Mouse (Mus musculus): ENCODE measurements at regions not wholly inside any gene's neighbourhood (a gene's known extent, or its start where the extent isn't known, plus 50 kb on each side); places are given as distances from the start of the nearest gene placed in this dataset.

GRCm38 (mm10) chr3:143017480-143017879 is 135.7 kb upstream of the Pkn2 start:
- H3K9me3 ChIP-seq (ENCODE audit: control insufficient read depth), result no peaks in the 10 kb centered on the region
- no peak overlapping the region for H3K27ac ChIP-seq (ENCODE audit: low read depth, low read length)
- WGBS, result 87% methylated on average over 4 of the region's 4 CpGs
- no peak for TF ChIP-seq CTCF (IDR thresholded peaks at IDR 0.05; ENCODE audit: low read depth)
- H3K4me1 ChIP-seq (replicated peaks; ENCODE audit: control insufficient read depth, insufficient read depth, low read length), result no peaks in the 10 kb centered on the region
- H3K4me2 ChIP-seq (replicated peaks; ENCODE audit: low read depth), result no peak overlapping the region
- no peak for ATAC-seq
- H3K9ac ChIP-seq (ENCODE audit: low read depth, low read length), result no peak overlapping the region
- H3K27me3 ChIP-seq (replicated peaks; ENCODE audit: control insufficient read depth, insufficient read depth, low read length), result no peaks in the 10 kb centered on the region
- no peak overlapping the region for H3K4me3 ChIP-seq (ENCODE audit: low read depth, low read length)
- H3K36me3 ChIP-seq (ENCODE audit: control insufficient read depth, insufficient read depth), result no peaks in the 10 kb centered on the region

DNA sequence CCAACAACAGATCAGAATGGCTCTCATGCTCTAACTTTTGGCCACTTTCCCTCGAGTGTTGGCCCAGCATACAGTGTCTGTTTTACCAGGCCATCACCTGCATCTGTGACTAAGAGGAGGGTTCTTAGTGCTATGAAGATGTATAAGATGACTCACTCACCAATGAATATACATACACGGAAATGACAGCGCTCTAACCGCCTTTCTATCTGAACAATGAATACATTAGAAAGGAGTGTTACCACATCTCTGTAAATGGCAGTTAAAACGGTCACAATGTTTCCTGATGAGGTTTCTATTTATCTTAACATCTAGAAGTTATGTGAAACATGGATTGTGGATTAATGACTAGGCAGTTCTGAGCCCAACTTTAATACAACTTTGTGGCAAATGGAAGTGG is 135.0 kb upstream of the Pkn2 start:
- H3K36me3 ChIP-seq (ENCODE audit: control insufficient read depth, insufficient read depth), result no peaks in the 10 kb centered on the region

GRCm38 (mm10) chr3:143014421-143014820 is 132.6 kb upstream of the Pkn2 start:
- WGBS, result 70% methylated on average over 4 of the region's 4 CpGs
- no peaks in the 10 kb centered on the region for H3K36me3 ChIP-seq (ENCODE audit: control insufficient read depth, insufficient read depth)
- no peak overlapping the region for H3K4me3 ChIP-seq (ENCODE audit: low read depth, low read length)
- ATAC-seq, result no peak
- no peak for TF ChIP-seq CTCF (IDR thresholded peaks at IDR 0.05; ENCODE audit: low read depth)
- H3K9ac ChIP-seq (ENCODE audit: low read depth, low read length), result no peak overlapping the region
- no peaks in the 10 kb centered on the region for H3K4me1 ChIP-seq (replicated peaks; ENCODE audit: control insufficient read depth, insufficient read depth, low read length)
- no peak overlapping the region for H3K27ac ChIP-seq (ENCODE audit: low read depth, low read length)
- no peaks in the 10 kb centered on the region for H3K9me3 ChIP-seq (ENCODE audit: control insufficient read depth)
- no peaks in the 10 kb centered on the region for H3K27me3 ChIP-seq (replicated peaks; ENCODE audit: control insufficient read depth, insufficient read depth, low read length)
- no peak overlapping the region for H3K4me2 ChIP-seq (replicated peaks; ENCODE audit: low read depth)

More for the DNA sequence above, 135.0 kb upstream of the Pkn2 start:
- no peak overlapping the region for H3K4me3 ChIP-seq (ENCODE audit: low read depth, low read length)
- H3K27me3 ChIP-seq (replicated peaks; ENCODE audit: control insufficient read depth, insufficient read depth, low read length), result no peaks in the 10 kb centered on the region
- no peaks in the 10 kb centered on the region for H3K4me1 ChIP-seq (replicated peaks; ENCODE audit: control insufficient read depth, insufficient read depth, low read length)
- ATAC-seq, result no peak
- no peak for TF ChIP-seq CTCF (IDR thresholded peaks at IDR 0.05; ENCODE audit: low read depth)
- no peak overlapping the region for H3K27ac ChIP-seq (ENCODE audit: low read depth, low read length)
- no peak overlapping the region for H3K9ac ChIP-seq (ENCODE audit: low read depth, low read length)
- no peak overlapping the region for H3K4me2 ChIP-seq (replicated peaks; ENCODE audit: low read depth)
- no peaks in the 10 kb centered on the region for H3K9me3 ChIP-seq (ENCODE audit: control insufficient read depth)
- WGBS, result 63% methylated on average over 5 of the region's 5 CpGs

DNA sequence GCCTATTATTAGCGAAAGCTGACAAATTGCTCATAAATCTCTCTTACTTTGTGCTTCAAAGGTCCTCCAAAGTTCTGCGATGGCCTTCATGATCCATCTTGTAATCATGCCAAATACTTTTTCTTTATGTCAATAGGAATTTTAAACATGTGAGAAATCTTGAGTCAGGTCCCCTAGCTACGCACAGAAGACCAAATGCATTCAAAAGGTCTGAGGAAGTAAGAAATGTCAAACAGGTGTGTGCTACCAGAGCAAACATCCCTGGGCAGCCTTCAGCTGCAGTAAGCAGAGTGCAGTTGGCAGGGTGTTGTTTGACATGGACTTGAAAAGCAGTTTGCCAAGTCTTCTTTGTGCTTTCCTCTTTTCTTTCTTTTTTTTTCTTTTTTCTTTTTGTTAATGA is 125.2 kb upstream of the Pkn2 start:
- WGBS, result 75% methylated on average over 3 of the region's 3 CpGs
- Histone ChIP-seq H3K27ac (ENCODE audit: low read depth, low read length) (no peak overlapping the region), H3K4me2 (replicated peaks; ENCODE audit: low read depth) (no peak overlapping the region), H3K4me3 (ENCODE audit: low read depth, low read length) (no peak overlapping the region), H3K27me3 (replicated peaks; ENCODE audit: control insufficient read depth, insufficient read depth, low read length) (no peaks in the 10 kb centered on the region), H3K9me3 (ENCODE audit: control insufficient read depth) (no peaks in the 10 kb centered on the region), H3K36me3 (ENCODE audit: control insufficient read depth, insufficient read depth) (no peaks in the 10 kb centered on the region), H3K4me1 (replicated peaks; ENCODE audit: control insufficient read depth, insufficient read depth, low read length) (no peaks in the 10 kb centered on the region), H3K9ac (ENCODE audit: low read depth, low read length) (no peak overlapping the region)
- no peak for ATAC-seq
- no peak for TF ChIP-seq CTCF (IDR thresholded peaks at IDR 0.05; ENCODE audit: low read depth)

DNA sequence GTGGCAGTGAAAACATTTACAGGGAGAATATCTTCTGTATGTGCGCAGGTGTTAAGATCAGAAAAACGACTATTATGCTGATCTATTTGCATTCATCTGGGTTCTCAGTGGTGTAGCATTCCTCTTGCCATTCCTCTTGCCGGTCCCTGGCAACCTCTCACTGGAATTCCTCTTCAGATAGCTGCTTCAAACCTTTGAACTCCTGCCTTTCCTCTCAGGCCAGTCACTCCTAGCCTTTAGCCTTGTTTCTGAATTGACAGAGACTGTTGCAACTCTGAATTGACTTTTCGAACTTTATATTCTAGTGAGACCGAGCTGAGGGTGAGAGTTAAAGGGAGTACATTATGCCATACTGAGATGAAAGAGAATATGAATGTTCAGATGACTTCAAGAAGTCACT is 120.1 kb upstream of the Pkn2 start:
- Histone ChIP-seq H3K36me3 (ENCODE audit: control insufficient read depth, insufficient read depth) (no peaks in the 10 kb centered on the region), H3K9ac (ENCODE audit: low read depth, low read length) (no peak overlapping the region), H3K4me3 (ENCODE audit: low read depth, low read length) (no peak overlapping the region), H3K4me1 (replicated peaks; ENCODE audit: control insufficient read depth, insufficient read depth, low read length) (no peaks in the 10 kb centered on the region), H3K27ac (ENCODE audit: low read depth, low read length) (no peak overlapping the region), H3K9me3 (ENCODE audit: control insufficient read depth) (no peaks in the 10 kb centered on the region), H3K27me3 (replicated peaks; ENCODE audit: control insufficient read depth, insufficient read depth, low read length) (no peaks in the 10 kb centered on the region), H3K4me2 (replicated peaks; ENCODE audit: low read depth) (no peak overlapping the region)
- ATAC-seq, result no peak
- WGBS, result 59% methylated on average over 5 of the region's 5 CpGs
- TF ChIP-seq CTCF (IDR thresholded peaks at IDR 0.05; ENCODE audit: low read depth), result no peak

DNA sequence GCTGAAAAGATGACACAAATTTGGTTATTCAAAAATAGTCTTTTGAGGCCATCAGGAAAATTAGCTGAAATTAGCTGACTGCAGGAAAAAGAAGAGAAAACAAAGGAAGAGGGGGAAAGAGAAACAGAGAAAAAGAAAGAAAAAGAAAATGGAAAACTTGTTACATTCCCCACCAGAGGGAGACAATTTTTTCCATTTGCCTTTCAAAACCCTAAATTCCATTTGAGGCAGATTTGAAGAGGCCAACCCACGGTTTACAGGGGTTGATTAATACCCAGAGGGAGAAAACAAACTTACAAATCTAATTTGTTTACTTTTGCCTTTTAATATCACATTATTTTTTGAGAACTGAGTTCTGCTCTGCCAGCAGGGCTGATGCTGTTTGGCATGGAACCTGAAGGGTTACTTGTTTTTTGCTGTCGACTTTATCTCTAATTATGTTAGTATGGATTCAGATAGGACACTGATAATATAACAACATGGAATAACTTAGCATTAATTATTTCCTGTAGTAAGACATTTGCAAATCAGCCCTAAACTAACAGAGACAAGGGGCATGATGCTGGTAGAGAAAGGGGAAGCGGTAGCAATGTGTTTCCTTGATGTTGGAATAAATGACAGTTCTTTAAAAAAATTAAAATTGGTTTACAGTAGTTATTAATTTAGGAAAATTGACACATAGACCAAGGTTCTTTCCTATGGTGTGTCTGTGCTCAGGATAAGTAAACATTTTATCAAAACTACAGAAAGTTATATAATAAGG is 114.4 kb upstream of the Pkn2 start:
- Histone ChIP-seq H3K4me2 (replicated peaks; ENCODE audit: low read depth) (no peak overlapping the region), H3K9ac (ENCODE audit: low read depth, low read length) (no peak overlapping the region), H3K4me1 (replicated peaks; ENCODE audit: control insufficient read depth, insufficient read depth, low read length) (no peaks in the 10 kb centered on the region), H3K27me3 (replicated peaks; ENCODE audit: control insufficient read depth, insufficient read depth, low read length) (no peaks in the 10 kb centered on the region), H3K27ac (ENCODE audit: low read depth, low read length) (no peak overlapping the region), H3K4me3 (ENCODE audit: low read depth, low read length) (no peak overlapping the region), H3K36me3 (ENCODE audit: control insufficient read depth, insufficient read depth) (no peaks in the 10 kb centered on the region), H3K9me3 (ENCODE audit: control insufficient read depth) (no peaks in the 10 kb centered on the region)
- ATAC-seq, result no peak
- WGBS, result 51% methylated on average over 3 of the region's 3 CpGs
- TF ChIP-seq CTCF (IDR thresholded peaks at IDR 0.05; ENCODE audit: low read depth), result peak; percentile 51
